In genomic region chr2:24679012-24679651, GRCm38 (mm10) we compare ENCODE assay signal across 7 mouse cellular contexts.
DNase-seq lines count a peak whose midpoint lies in the region; ATAC-seq lines count a peak whose summit lies in the region.

No protein-coding gene starts in this region.

- peak overlapping the region; percentile 38 for H3K4me2 ChIP-seq in forebrain, embryonic 15.5 days (replicated peaks)
- H3K4me2 ChIP-seq in limb, embryonic 15.5 days: peak overlapping the region; percentile 49
- H3K4me2 ChIP-seq in midbrain, embryonic 14.5 days (ENCODE audit: low read length): peak overlapping the region; percentile 37

- no peaks in the 10 kb centered on the region for H3K9me3 ChIP-seq in forebrain, embryonic 15.5 days
- no peaks in the 10 kb centered on the region for H3K9me3 ChIP-seq in limb, embryonic 15.5 days
- H3K9me3 ChIP-seq in midbrain, embryonic 14.5 days (ENCODE audit: control insufficient read depth, low read length): no peaks in the 10 kb centered on the region

- H3K9ac ChIP-seq in forebrain, embryonic 15.5 days (replicated peaks): no peak overlapping the region
- H3K9ac ChIP-seq in limb, embryonic 15.5 days: no peak overlapping the region
- H3K9ac ChIP-seq in midbrain, embryonic 14.5 days (replicated peaks; ENCODE audit: low read length): no peak overlapping the region

- H3K4me3 ChIP-seq in forebrain, embryonic 15.5 days: no peak overlapping the region
- H3K4me3 ChIP-seq in limb, embryonic 15.5 days: peak overlapping the region; percentile 24
- no peak overlapping the region for H3K4me3 ChIP-seq in midbrain, embryonic 14.5 days (replicated peaks; ENCODE audit: low read depth, low read length)

- H3K4me1 ChIP-seq in forebrain, embryonic 15.5 days: peaks cover 4% of the 10 kb centered on the region; the same call in 1 of the 2 replicates
- H3K4me1 ChIP-seq in limb, embryonic 15.5 days: peaks cover 6% of the 10 kb centered on the region
- H3K4me1 ChIP-seq in midbrain, embryonic 14.5 days (ENCODE audit: control insufficient read depth, insufficient read depth, low read length): no peaks in the 10 kb centered on the region

- H3K27ac ChIP-seq in forebrain, embryonic 15.5 days (replicated peaks): no peak overlapping the region
- H3K27ac ChIP-seq in limb, embryonic 15.5 days: no peak overlapping the region
- H3K27ac ChIP-seq in midbrain, embryonic 14.5 days (replicated peaks; ENCODE audit: low read depth, low read length): no peak overlapping the region

- H3K27me3 ChIP-seq in forebrain, embryonic 15.5 days: no peaks in the 10 kb centered on the region
- H3K27me3 ChIP-seq in limb, embryonic 15.5 days: peaks cover 10% of the 10 kb centered on the region; the same call in 1 of the 2 replicates
- H3K27me3 ChIP-seq in midbrain, embryonic 14.5 days (ENCODE audit: control insufficient read depth, insufficient read depth, low read length): no peaks in the 10 kb centered on the region

- ATAC-seq in forebrain, embryonic 15.5 days (replicated peaks): peak; percentile 62
- ATAC-seq in limb, embryonic 15.5 days (ENCODE audit: insufficient number of reproducible peaks, low FRiP score, low TSS enrichment, low read depth): no peak
- ATAC-seq in midbrain, embryonic 14.5 days (ENCODE audit: low FRiP score, low TSS enrichment): peak; percentile 46; the same call in 1 of the 2 replicates

- H3K36me3 ChIP-seq in forebrain, embryonic 15.5 days: peaks cover 5% of the 10 kb centered on the region; the same call in 1 of the 2 replicates
- no peaks in the 10 kb centered on the region for H3K36me3 ChIP-seq in limb, embryonic 15.5 days
- H3K36me3 ChIP-seq in midbrain, embryonic 14.5 days (ENCODE audit: control insufficient read depth, insufficient read depth, low read length): peaks cover 58% of the 10 kb centered on the region

- DNase-seq in Muller cell, postnatal 12 days (ENCODE audit: inconsistent ontology term): peak; percentile 30
- peak; percentile 25 for DNase-seq in adrenal gland, postnatal 25 days
- DNase-seq in induced T-regulatory cell, adult 2 months (ENCODE audit: low read depth): peak; percentile 50
- DNase-seq in midbrain, embryonic 14.5 days: peak; percentile 65
- DNase-seq in spleen, postnatal 4 days (ENCODE audit: low spot score in 2 of 2): peak; percentile 43 to 71

- WGBS in forebrain, embryonic 15.5 days: 26% methylated on average over 50 of the region's 50 CpGs
- 28% methylated on average over 50 of the region's 50 CpGs for WGBS in limb, embryonic 15.5 days
- 33% methylated on average over 50 of the region's 50 CpGs for WGBS in midbrain, embryonic 14.5 days
